Mouse (Mus musculus) adipocyte (in vitro differentiated cells): Measurements from ENCODE around the gene Tmem43.
"Not testable (repeated sequence)": the region's sequence is repeated elsewhere in the genome, so short reads cannot be mapped to it uniquely, and the experiment has no call there.

ENCODE experiments used
- DNase-seq: peaks from one replicate; pipeline ENCODE4 v3.0.0-alpha.2; 2016; ENCODE audit warnings: low spot score

Gene Tmem43

GRCm38 (mm10) chr6:91472868-91473804, at the start of gene Tmem43, which contains the start of gene Chchd4:
TSS of gene Tmem43 (plus strand) at chr6:91473703.
TSS of gene Chchd4 (minus strand) at chr6:91473546.
- DNase-seq, result peak; percentile 100

GRCm38 (mm10) chr6:91424151-91424550, 49.4 kb upstream of the Tmem43 start:
- no peak for DNase-seq

- peak; percentile 97 for DNase-seq
These were observed 32.9 kb upstream of the Tmem43 start for GRCm38 (mm10) chr6:91440474-91441144.

- DNase-seq, result no peak
These were observed 32.3 kb upstream of the Tmem43 start for GRCm38 (mm10) chr6:91441145-91441662.

GRCm38 (mm10) chr6:91445316-91445715, 28.2 kb upstream of the Tmem43 start:
- DNase-seq, result no peak

DNA sequence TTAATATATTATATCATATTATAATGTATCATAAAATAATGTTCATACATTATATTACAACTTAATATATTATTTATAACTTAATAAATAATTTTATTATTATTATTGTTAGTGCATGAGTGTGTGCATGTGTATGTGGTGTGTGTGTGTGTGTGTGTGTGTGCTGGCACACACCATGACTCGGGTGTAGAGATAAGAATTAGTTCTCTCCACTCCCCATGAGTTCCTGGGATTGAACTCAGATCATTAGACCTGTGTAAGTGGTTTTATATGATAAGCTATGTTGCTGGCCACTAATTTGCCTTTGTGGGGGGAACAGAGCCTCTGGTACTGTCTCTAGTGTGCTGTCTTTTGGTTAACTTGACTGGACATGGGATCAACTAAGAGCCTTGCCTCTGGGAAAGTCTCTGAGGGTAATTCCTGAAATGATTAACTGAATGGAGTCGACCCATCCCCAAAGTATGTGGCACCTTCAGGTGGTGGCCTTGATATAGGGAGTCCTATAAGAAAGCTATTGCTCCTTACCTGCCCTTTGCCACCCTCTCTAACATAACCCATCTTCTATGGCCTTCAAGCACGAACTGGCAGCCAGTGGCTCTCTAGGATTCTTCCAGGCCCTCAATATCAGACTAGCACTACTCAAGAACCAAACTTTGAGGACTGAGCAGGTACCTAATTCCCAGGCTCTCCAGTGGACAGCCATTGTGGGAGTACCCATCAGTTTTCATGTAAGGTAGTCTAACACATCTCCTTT, 23.9 kb upstream of the Tmem43 start:
- no peak for DNase-seq

GRCm38 (mm10) chr6:91452056-91452455, 21.4 kb upstream of the Tmem43 start:
- no peak for DNase-seq

- no peak for DNase-seq
These were observed 19.0 kb upstream of the Tmem43 start for GRCm38 (mm10) chr6:91454546-91454945.

DNA sequence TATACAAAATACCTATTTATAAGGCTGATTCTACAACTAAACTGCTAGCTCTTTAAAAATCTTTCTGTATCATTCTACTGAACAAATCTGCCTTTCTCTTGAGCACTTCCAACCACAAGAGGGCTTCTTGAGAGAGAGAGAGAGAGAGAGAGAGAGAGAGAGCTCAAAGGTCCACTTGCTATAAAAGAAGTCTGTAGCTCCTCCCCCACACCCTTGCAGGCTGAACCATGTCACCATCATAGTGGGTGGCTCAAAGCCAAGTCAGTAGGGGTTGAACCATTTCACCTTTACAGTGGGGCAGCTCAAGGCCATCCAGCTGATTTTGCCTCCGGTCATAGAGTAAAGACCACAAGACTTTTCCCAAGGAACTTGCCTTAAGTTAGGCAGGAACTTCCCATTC, 14.0 kb upstream of the Tmem43 start:
- peak; percentile 41 for DNase-seq

DNA sequence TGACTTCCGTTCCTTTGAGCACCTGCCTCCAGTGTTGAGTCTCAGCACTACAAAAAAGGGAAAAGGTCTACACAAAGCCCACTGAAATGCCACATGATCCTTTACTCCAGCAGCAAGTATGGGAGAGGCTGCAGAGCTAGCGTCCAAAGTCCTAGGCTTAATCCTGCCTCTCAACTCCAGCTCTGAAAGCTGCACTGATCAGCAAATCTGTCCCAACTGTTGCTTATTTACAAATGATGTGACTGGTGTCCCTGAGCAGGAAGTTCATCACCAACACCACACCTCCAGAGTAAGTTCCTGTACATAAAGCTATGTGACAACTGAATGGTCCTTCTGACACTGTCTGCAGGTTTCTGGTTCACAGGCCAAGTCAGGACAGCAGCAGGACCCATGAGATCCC, 7.7 kb upstream of the Tmem43 start:
- DNase-seq, result no peak

GRCm38 (mm10) chr6:91467106-91467505, 6.4 kb upstream of the Tmem43 start:
- DNase-seq, result no peak

GRCm38 (mm10) chr6:91470712-91471111, 2.8 kb upstream of the Tmem43 start:
- no peak for DNase-seq

GRCm38 (mm10) chr6:91471427-91471826, 2.1 kb upstream of the Tmem43 start:
- not testable (repeated sequence) for DNase-seq

DNA sequence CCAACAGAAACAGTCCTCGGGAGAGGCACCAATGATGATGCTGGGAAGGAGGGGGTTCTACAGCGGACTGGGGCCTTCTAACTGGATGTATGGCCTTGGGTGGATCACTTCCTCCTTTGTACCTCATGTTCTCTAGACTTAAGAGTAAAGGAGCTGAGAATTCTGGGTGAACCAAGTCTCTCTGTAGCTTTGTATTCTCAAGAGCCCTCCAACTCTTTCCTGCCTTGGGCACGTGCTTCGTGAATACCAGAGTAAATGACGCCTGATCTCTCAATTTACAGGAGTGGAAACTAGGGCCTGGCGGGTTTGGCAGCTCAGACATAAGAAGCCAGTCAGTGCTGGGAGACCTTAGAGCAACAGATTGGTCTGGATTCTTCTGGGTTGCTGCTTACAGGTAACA, 1.2 kb upstream of the Tmem43 start:
- DNase-seq, result no peak

- DNase-seq, result no peak
These were observed 420 bp downstream of the Tmem43 start for GRCm38 (mm10) chr6:91473805-91474440.

- DNase-seq, result peak; percentile 76
These were observed 1.1 kb downstream of the Tmem43 start for GRCm38 (mm10) chr6:91474441-91475190.

DNA sequence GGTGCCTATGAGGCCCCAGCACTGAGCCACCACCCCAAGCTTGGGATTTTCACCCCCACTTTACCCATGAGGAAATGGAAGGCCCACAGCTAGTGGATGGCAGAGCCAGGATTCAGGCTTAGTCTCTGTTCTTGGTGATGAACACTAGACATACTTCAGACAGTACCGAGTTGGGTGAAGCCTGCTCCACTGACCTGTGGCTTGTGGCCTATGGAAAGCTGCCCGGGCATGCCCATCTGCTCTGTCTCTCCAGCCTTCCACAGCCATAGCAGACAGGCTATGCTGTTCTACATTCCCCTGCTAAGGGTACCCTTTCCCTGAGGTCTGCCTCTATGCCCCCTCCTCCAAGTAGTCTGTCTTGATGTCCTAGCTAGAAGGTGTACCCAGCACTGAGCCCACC, 3.0 kb downstream of the Tmem43 start:
- no peak for DNase-seq

DNA sequence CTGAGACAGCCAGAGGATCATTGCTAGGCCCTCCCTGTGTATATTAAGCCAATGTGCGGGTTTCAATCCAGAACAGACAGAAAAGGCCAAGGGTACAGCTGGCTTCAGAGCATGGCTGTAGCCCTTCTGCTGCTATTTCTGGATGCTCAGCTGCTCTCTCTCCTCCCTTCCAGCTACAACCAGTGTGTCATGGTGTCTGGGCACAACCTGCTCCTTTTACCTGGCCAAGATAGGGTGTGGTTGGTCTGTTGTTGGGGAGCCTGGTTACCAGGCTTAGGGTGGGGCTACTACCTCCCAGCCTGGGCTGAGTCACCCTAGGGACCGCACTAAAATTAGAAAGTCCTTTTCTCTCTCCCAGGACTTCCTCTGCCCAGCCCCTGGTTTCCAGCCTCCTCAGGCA, 9.9 kb downstream of the Tmem43 start:
- DNase-seq, result no peak

- peak; percentile 56 for DNase-seq
These were observed 13.4 kb downstream of the Tmem43 start for GRCm38 (mm10) chr6:91486736-91487453.

- DNase-seq, result peak; percentile 96
These were observed 15.2 kb downstream of the Tmem43 start for GRCm38 (mm10) chr6:91488496-91489212.
